Mouse (Mus musculus): ENCODE data around the gene Fbxw21. TPM values are rescaled to one million over a fixed set of nuclear protein-coding genes. Genes with fewer than 3 reads are reported as not detected.
A peak's percentile ranks its signal among the peaks of the same experiment; 100 is the strongest.

Fbxw21 gene
- polyA plus RNA-seq, 1 experiment, result not detected

GRCm38 (mm10) chr9:109122553-109123085, 39.2 kb downstream of the Fbxw21 start:
- no peak overlapping the region for H3K27ac ChIP-seq (replicated peaks; ENCODE audit: low read depth, low read length)
- 0 out of 2 replicates have a peak, but pooled peaks cover 2% of the 10 kb centered on the region for H3K4me1 ChIP-seq (ENCODE audit: control insufficient read depth, insufficient read depth, insufficient read length, low read length)

DNA sequence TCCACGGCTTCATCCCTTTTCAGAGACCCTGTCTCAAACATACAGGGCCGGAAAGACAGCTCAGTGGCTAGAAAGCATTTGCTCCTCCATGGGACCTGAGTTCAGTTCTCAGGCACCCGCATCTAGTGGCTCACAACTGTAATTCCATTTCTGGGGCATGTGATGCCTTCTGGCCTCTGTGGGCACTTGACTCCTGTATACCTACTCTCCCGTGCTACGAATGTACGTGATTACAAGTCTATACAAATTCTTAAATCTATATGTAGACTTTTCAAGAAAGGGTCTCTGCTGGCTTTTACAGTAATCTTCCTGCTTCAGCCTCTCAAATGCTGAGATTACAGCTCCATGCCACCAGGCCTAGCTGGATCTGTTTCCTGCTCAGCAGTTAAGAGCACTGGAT, 40.9 kb downstream of the Fbxw21 start:
- no peak overlapping the region for H3K27ac ChIP-seq (replicated peaks; ENCODE audit: low read depth, low read length)
- H3K4me3 ChIP-seq (ENCODE audit: insufficient read depth, low read depth, low read length), result no peak overlapping the region
- H3K4me1 ChIP-seq (ENCODE audit: control insufficient read depth, insufficient read depth, insufficient read length, low read length), result peaks cover 2% of the 10 kb centered on the region; the same call in 1 of the 2 replicates

More at GRCm38 (mm10) chr9:109122553-109123085, 39.2 kb downstream of the Fbxw21 start:
- no peak overlapping the region for H3K4me3 ChIP-seq (ENCODE audit: insufficient read depth, low read depth, low read length)

GRCm38 (mm10) chr9:109119571-109119970, 42.3 kb downstream of the Fbxw21 start:
- H3K27ac ChIP-seq (replicated peaks; ENCODE audit: low read depth, low read length), result no peak overlapping the region
- peaks cover 2% of the 10 kb centered on the region; the same call in 1 of the 2 replicates for H3K4me1 ChIP-seq (ENCODE audit: control insufficient read depth, insufficient read depth, insufficient read length, low read length)
- H3K4me3 ChIP-seq (ENCODE audit: insufficient read depth, low read depth, low read length), result no peak overlapping the region

GRCm38 (mm10) chr9:109118106-109118505, 43.7 kb downstream of the Fbxw21 start:
- peak overlapping the region; percentile 16 for H3K27ac ChIP-seq (replicated peaks; ENCODE audit: low read depth, low read length)
- H3K4me1 ChIP-seq (ENCODE audit: control insufficient read depth, insufficient read depth, insufficient read length, low read length), result peaks cover 2% of the 10 kb centered on the region; the same call in 1 of the 2 replicates
- no peak overlapping the region for H3K4me3 ChIP-seq (ENCODE audit: insufficient read depth, low read depth, low read length)

GRCm38 (mm10) chr9:109116205-109116604, 45.6 kb downstream of the Fbxw21 start:
- H3K4me1 ChIP-seq (ENCODE audit: control insufficient read depth, insufficient read depth, insufficient read length, low read length), result peaks cover 2% of the 10 kb centered on the region; the same call in 1 of the 2 replicates
- H3K4me3 ChIP-seq (ENCODE audit: insufficient read depth, low read depth, low read length), result no peak overlapping the region
- no peak overlapping the region for H3K27ac ChIP-seq (replicated peaks; ENCODE audit: low read depth, low read length)

GRCm38 (mm10) chr9:109114871-109115270, 47.0 kb downstream of the Fbxw21 start:
- H3K27ac ChIP-seq (replicated peaks; ENCODE audit: low read depth, low read length), result no peak overlapping the region
- H3K4me3 ChIP-seq (ENCODE audit: insufficient read depth, low read depth, low read length), result no peak overlapping the region
- peaks cover 2% of the 10 kb centered on the region; the same call in 1 of the 2 replicates for H3K4me1 ChIP-seq (ENCODE audit: control insufficient read depth, insufficient read depth, insufficient read length, low read length)

DNA sequence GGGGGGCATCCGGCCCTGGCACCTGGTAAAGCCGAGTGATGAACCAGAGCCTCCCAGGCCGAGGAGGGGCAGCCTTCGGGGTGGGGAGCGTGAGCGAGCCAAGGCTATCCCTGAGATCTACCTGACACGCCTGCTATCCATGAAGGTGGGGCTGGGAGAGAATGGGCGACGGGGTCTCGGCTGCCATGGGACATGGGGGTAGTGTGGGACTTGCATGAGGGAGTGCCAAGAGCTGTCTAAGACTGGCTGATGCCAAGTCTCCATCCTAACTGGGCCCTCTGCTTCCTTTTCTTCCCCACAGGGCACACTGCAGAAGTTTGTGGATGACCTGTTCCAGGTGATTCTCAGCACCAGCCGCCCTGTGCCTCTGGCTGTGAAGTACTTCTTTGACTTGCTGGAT, 47.6 kb downstream of the Fbxw21 start:
- H3K4me3 ChIP-seq (ENCODE audit: insufficient read depth, low read depth, low read length), result no peak overlapping the region
- no peak overlapping the region for H3K27ac ChIP-seq (replicated peaks; ENCODE audit: low read depth, low read length)
- peaks cover 2% of the 10 kb centered on the region; the same call in 1 of the 2 replicates for H3K4me1 ChIP-seq (ENCODE audit: control insufficient read depth, insufficient read depth, insufficient read length, low read length)

- Histone ChIP-seq H3K4me3 (ENCODE audit: insufficient read depth, low read depth, low read length) (no peak overlapping the region), H3K27ac (replicated peaks; ENCODE audit: low read depth, low read length) (no peak overlapping the region), H3K4me1 (ENCODE audit: control insufficient read depth, insufficient read depth, insufficient read length, low read length) (no peaks in the 10 kb centered on the region; the same call in 1 of the 2 replicates)
Measured at GRCm38 (mm10) chr9:109113331-109113730, 48.5 kb downstream of the Fbxw21 start.

DNA sequence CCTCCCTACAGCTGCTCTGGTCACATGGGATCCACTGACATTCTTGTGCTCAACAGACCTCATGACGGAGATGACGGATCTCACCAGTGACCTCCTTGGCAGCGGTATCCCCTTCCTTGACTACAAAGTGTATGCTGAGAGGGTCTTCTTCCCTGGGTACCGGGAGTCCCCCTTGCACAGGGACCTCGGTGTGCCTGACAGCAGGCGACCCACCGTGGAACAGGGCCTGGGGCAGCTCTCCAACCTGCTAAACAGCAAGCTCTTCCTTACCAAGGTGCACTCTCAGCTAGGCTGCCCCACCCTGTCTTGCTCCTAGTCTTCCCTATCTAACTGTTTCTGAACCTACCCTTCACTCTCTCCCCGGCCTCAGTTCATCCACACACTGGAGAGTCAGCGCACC, 50.2 kb downstream of the Fbxw21 start:
- Histone ChIP-seq H3K4me1 (ENCODE audit: control insufficient read depth, insufficient read depth, insufficient read length, low read length) (no peaks in the 10 kb centered on the region), H3K4me3 (ENCODE audit: insufficient read depth, low read depth, low read length) (no peak overlapping the region), H3K27ac (replicated peaks; ENCODE audit: low read depth, low read length) (no peak overlapping the region)

GRCm38 (mm10) chr9:109111101-109111500, 50.7 kb downstream of the Fbxw21 start:
- no peaks in the 10 kb centered on the region for H3K4me1 ChIP-seq (ENCODE audit: control insufficient read depth, insufficient read depth, insufficient read length, low read length)
- no peak overlapping the region for H3K27ac ChIP-seq (replicated peaks; ENCODE audit: low read depth, low read length)
- no peak overlapping the region for H3K4me3 ChIP-seq (ENCODE audit: insufficient read depth, low read depth, low read length)

DNA sequence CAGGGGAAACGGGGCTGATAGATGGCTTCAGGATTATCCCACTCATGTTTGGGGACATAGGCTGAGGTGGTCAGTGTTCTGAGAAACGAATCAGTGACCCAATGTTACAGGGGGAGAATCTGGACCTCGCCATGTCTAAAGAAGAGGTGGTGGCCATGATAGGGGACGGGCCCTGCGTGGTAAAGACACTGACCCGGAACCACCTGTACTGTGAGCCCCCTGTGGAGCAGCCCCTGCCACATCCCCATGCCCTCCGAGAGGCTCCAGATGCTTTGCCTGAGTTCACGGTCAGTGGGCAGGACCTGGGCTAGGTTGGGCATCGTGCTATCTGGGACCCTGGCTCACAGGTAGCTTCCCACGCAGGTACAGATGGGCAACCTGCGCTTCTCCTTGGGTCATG, 51.6 kb downstream of the Fbxw21 start:
- no peaks in the 10 kb centered on the region for H3K4me1 ChIP-seq (ENCODE audit: control insufficient read depth, insufficient read depth, insufficient read length, low read length)
- H3K4me3 ChIP-seq (ENCODE audit: insufficient read depth, low read depth, low read length), result no peak overlapping the region
- H3K27ac ChIP-seq (replicated peaks; ENCODE audit: low read depth, low read length), result no peak overlapping the region

DNA sequence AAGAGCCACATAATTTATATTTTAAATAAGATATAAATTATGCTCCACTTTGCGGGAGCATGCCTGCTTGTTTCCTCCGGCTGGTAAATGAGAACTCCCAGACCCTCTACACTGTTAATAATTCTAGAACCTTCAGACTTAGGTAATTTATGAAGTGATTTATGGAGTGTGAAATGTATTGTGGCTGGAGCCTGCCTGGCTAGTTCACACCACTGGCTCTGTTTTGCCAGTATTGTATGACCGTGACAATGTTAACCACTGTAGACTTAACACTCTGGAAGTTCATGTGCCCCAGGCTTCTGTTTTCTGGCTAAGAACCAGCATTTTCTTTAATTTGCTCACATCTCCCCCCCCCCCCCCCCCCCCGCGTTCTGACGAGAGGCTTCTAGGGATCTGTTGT, 54.5 kb downstream of the Fbxw21 start:
- no peaks in the 10 kb centered on the region for H3K4me1 ChIP-seq (ENCODE audit: control insufficient read depth, insufficient read depth, insufficient read length, low read length)
- no peak overlapping the region for H3K27ac ChIP-seq (replicated peaks; ENCODE audit: low read depth, low read length)
- H3K4me3 ChIP-seq (ENCODE audit: insufficient read depth, low read depth, low read length), result no peak overlapping the region

GRCm38 (mm10) chr9:109105648-109106047, 56.2 kb downstream of the Fbxw21 start:
- H3K27ac ChIP-seq (replicated peaks; ENCODE audit: low read depth, low read length), result no peak overlapping the region
- H3K4me3 ChIP-seq (ENCODE audit: insufficient read depth, low read depth, low read length), result no peak overlapping the region
- no peaks in the 10 kb centered on the region for H3K4me1 ChIP-seq (ENCODE audit: control insufficient read depth, insufficient read depth, insufficient read length, low read length)

GRCm38 (mm10) chr9:109105011-109105410, 56.8 kb downstream of the Fbxw21 start:
- Histone ChIP-seq H3K27ac (replicated peaks; ENCODE audit: low read depth, low read length) (no peak overlapping the region), H3K4me3 (ENCODE audit: insufficient read depth, low read depth, low read length) (no peak overlapping the region), H3K4me1 (ENCODE audit: control insufficient read depth, insufficient read depth, insufficient read length, low read length) (no peaks in the 10 kb centered on the region)

DNA sequence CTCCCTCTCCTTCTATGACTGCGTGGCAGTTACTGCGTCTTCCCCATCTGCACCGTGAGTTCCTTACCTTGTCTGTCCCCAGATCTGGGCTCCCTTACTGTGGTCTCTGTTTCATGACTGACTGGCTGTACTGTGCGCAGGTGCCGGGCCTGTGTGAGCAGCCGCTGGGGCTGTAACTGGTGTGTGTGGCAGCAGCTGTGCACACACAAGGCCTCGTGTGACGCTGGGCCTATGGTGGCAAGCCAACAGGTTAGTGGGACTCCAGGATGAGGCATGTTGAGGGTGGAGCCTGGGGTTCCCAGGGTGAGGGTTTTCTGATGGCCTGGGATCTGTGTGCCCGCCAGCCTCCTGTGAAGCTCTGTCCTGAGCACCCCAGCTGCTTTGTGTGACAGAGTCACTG, 57.8 kb downstream of the Fbxw21 start:
- Histone ChIP-seq H3K4me1 (ENCODE audit: control insufficient read depth, insufficient read depth, insufficient read length, low read length) (no peaks in the 10 kb centered on the region), H3K27ac (replicated peaks; ENCODE audit: low read depth, low read length) (no peak overlapping the region), H3K4me3 (ENCODE audit: insufficient read depth, low read depth, low read length) (no peak overlapping the region)

DNA sequence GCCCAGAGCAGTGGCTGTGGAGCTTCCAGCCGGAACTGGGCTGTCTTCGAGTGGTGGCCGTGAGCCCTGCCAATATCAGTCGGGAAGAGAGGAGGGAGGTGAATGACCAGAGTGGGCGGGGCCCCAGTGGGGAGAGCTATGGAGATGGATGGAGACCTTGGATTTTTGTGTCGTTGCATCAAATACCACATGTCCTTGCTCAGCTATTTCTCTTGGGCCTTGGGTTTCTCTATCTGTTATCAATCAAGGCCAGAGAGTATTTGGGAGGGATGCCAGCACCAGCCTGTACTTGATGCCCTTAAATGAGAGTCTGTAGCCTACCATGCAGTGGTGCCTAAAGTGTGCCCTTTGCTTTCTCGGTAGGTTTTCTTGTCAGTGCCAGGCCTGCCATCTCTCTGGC, 58.6 kb downstream of the Fbxw21 start:
- H3K4me3 ChIP-seq (ENCODE audit: insufficient read depth, low read depth, low read length), result no peak overlapping the region
- H3K27ac ChIP-seq (replicated peaks; ENCODE audit: low read depth, low read length), result no peak overlapping the region
- no peaks in the 10 kb centered on the region for H3K4me1 ChIP-seq (ENCODE audit: control insufficient read depth, insufficient read depth, insufficient read length, low read length)
